Mouse (Mus musculus) macrophage (primary cell): ENCODE results near the gene Nfyc. TPM values are rescaled to one million over a fixed set of nuclear protein-coding genes. Genes with fewer than 3 reads are reported as not detected.

Experiments used
- H3K27ac ChIP-seq: fragments of 350-480 bp; formaldehyde crosslinking; 2 replicates; pipeline ENCODE4 v1.9.0; 2021
- H3K36me3 ChIP-seq: fragments of 350-480 bp; formaldehyde crosslinking; 2 replicates; pipeline ENCODE4 v1.9.0; 2021; ENCODE audit errors: inconsistent target
- H3K4me3 ChIP-seq: fragments of 350-480 bp; formaldehyde crosslinking; 2 replicates; pipeline ENCODE4 v1.9.0; 2021; ENCODE audit errors: inconsistent target
- H3K79me2 ChIP-seq: fragments of 350-480 bp; formaldehyde crosslinking; 2 replicates; pipeline ENCODE4 v1.9.0; 2021; ENCODE audit errors: inconsistent target
- WGBS: methylation state at CpG from one replicate; pipeline ENCODE4 v1.1.7; 2026; ENCODE audit warnings: inconsistent platforms; ENCODE audit not compliant: missing documents; 5-methylcytosine and 5-hydroxymethylcytosine counted together
- polyA plus RNA-seq: library from polyadenylated mRNA; stranded (reverse); fragments of 250-400 nt; gene quantifications from 3 replicates; pipeline ENCODE4 v1.2.4, GENCODE M21; 2018; ENCODE audit warnings: inconsistent platforms
- total RNA-seq, 78 experiments: library from RNA; depleted of rRNA; stranded (reverse); fragments of 250-400 nt; gene quantifications; 1 replicate in 9 of 78; 2 replicates in 24 of 78; 3 replicates in 43 of 78; 4 replicates in 2 of 78; pipeline ENCODE4 v1.2.4; 2018; ENCODE audit warnings: inconsistent platforms in 56 of 78

Nfyc gene
- total RNA-seq (2018; cell fraction: chromatin; rRNA removed): 10 to 100 TPM in 24 of 26 experiments, 1 to 10 TPM in 2; 9.0 to 34.9 (median 22.4) TPM
- total RNA-seq (2018; cell fraction: cytosol; rRNA removed): 10 to 100 TPM; 15.4 to 27.0 (median 22.8) TPM
- total RNA-seq (2018; cell fraction: nucleus; rRNA removed): 10 to 100 TPM in 24 of 26 experiments, 1 to 10 TPM in 2; 7.9 to 23.8 (median 16.4) TPM
- 20.0 to 28.3 TPM (median 28.1 TPM) in 3 replicates for polyA plus RNA-seq

- Histone ChIP-seq H3K27ac (no peak within 1 kb of the TSS), H3K36me3 (no peaks in the 10 kb centered on the region), H3K79me2 (no peaks in the 10 kb centered on the region), H3K4me3 (no peak within 1 kb of the TSS)
- WGBS: 93% methylated on average over 4 of the region's 4 CpGs
These were observed at the start of gene Nfyc for GRCm38 (mm10) chr4:120831472-120831871. TSS of gene Nfyc (minus strand) at chr4:120831572.

GRCm38 (mm10) chr4:120880731-120881432, 49.5 kb upstream of the Nfyc start:
- Histone ChIP-seq H3K79me2 (no peaks in the 10 kb centered on the region), H3K36me3 (no peaks in the 10 kb centered on the region), H3K4me3 (no peak overlapping the region), H3K27ac (no peak overlapping the region)
- 20% methylated on average over 6 of the region's 6 CpGs for WGBS

GRCm38 (mm10) chr4:120879386-120879785, 48.0 kb upstream of the Nfyc start:
- Histone ChIP-seq H3K79me2 (no peaks in the 10 kb centered on the region), H3K4me3 (no peak overlapping the region), H3K36me3 (no peaks in the 10 kb centered on the region), H3K27ac (no peak overlapping the region)
- 74% methylated on average over 4 of the region's 4 CpGs for WGBS

GRCm38 (mm10) chr4:120878728-120879127, 47.4 kb upstream of the Nfyc start:
- 92% methylated on average over 3 of the region's 3 CpGs for WGBS
- no peak overlapping the region for H3K4me3 ChIP-seq
- H3K79me2 ChIP-seq: no peaks in the 10 kb centered on the region
- H3K27ac ChIP-seq: no peak overlapping the region
- H3K36me3 ChIP-seq: no peaks in the 10 kb centered on the region

- WGBS: 92% methylated on average over 3 of the region's 3 CpGs
- H3K79me2 ChIP-seq: no peaks in the 10 kb centered on the region
- H3K27ac ChIP-seq: no peak overlapping the region
- H3K36me3 ChIP-seq: no peaks in the 10 kb centered on the region
- H3K4me3 ChIP-seq: no peak overlapping the region
These were observed 44.6 kb upstream of the Nfyc start for GRCm38 (mm10) chr4:120875961-120876360.

- Histone ChIP-seq H3K4me3 (no peak overlapping the region), H3K27ac (no peak overlapping the region), H3K79me2 (no peaks in the 10 kb centered on the region), H3K36me3 (no peaks in the 10 kb centered on the region)
- WGBS: 65% methylated on average over 7 of the region's 7 CpGs
These were observed 38.9 kb upstream of the Nfyc start for GRCm38 (mm10) chr4:120870262-120870748.

GRCm38 (mm10) chr4:120868988-120869387, 37.6 kb upstream of the Nfyc start:
- WGBS: 74% methylated on average over 3 of the region's 3 CpGs
- H3K36me3 ChIP-seq: no peaks in the 10 kb centered on the region
- H3K27ac ChIP-seq: no peak overlapping the region
- no peaks in the 10 kb centered on the region for H3K79me2 ChIP-seq
- H3K4me3 ChIP-seq: no peak overlapping the region

- 77% methylated on average over 5 of the region's 5 CpGs for WGBS
- Histone ChIP-seq H3K4me3 (no peak overlapping the region), H3K79me2 (no peaks in the 10 kb centered on the region), H3K27ac (no peak overlapping the region), H3K36me3 (no peaks in the 10 kb centered on the region)
These were observed 36.9 kb upstream of the Nfyc start for GRCm38 (mm10) chr4:120868246-120868645.

- Histone ChIP-seq H3K36me3 (no peaks in the 10 kb centered on the region), H3K79me2 (no peaks in the 10 kb centered on the region), H3K4me3 (no peak overlapping the region), H3K27ac (no peak overlapping the region)
- whole genome bisulfite sequencing: 30% methylated on average over 6 of the region's 6 CpGs
These were observed 34.8 kb upstream of the Nfyc start for GRCm38 (mm10) chr4:120866211-120866610.

- Histone ChIP-seq H3K27ac (no peak overlapping the region), H3K4me3 (no peak overlapping the region), H3K36me3 (no peaks in the 10 kb centered on the region), H3K79me2 (no peaks in the 10 kb centered on the region)
- 78% methylated on average over 7 of the region's 7 CpGs for WGBS
These were observed 28.5 kb upstream of the Nfyc start for GRCm38 (mm10) chr4:120859865-120860264.

GRCm38 (mm10) chr4:120856376-120856775, 25.0 kb upstream of the Nfyc start:
- Histone ChIP-seq H3K4me3 (no peak overlapping the region), H3K79me2 (no peaks in the 10 kb centered on the region), H3K36me3 (no peaks in the 10 kb centered on the region), H3K27ac (no peak overlapping the region)
- WGBS: 89% methylated on average over 5 of the region's 5 CpGs

- no peaks in the 10 kb centered on the region for H3K79me2 ChIP-seq
- H3K4me3 ChIP-seq: no peak overlapping the region
- WGBS: 82% methylated on average over 7 of the region's 7 CpGs
- H3K27ac ChIP-seq: no peak overlapping the region
- H3K36me3 ChIP-seq: no peaks in the 10 kb centered on the region
These were observed 24.1 kb upstream of the Nfyc start for GRCm38 (mm10) chr4:120855360-120856060.

- H3K27ac ChIP-seq: no peak within 1 kb of the TSS
- no peak within 1 kb of the TSS for H3K4me3 ChIP-seq
- H3K36me3 ChIP-seq: no peaks in the 10 kb centered on the region
- WGBS: 4% methylated on average over 52 of the region's 68 CpGs
- no peaks in the 10 kb centered on the region for H3K79me2 ChIP-seq
These were observed 23.4 kb upstream of the Nfyc start, which contains the start of gene Rims3 for GRCm38 (mm10) chr4:120854588-120855319. TSS of gene Rims3 (plus strand) at chr4:120854816.

- Histone ChIP-seq H3K36me3 (no peaks in the 10 kb centered on the region), H3K79me2 (no peaks in the 10 kb centered on the region), H3K4me3 (no peak overlapping the region), H3K27ac (no peak overlapping the region)
- WGBS: 2% methylated on average over 10 of the region's 10 CpGs
These were observed 19.6 kb upstream of the Nfyc start for GRCm38 (mm10) chr4:120850946-120851345.
